Mouse (Mus musculus) heart, postnatal 0 days (tissue): ENCODE results near the gene Egfr. TPM values are rescaled to one million over a fixed set of nuclear protein-coding genes. Genes with fewer than 3 reads are reported as not detected.

Experiments used
- ATAC-seq: fragments of 200-750 bp; cut with Nextera tagmentation; 2 replicates; pipeline ENCODE4 v1.8.0; 2017; ENCODE audit warnings: low read depth, moderate number of reproducible peaks, moderate library complexity; ENCODE audit not compliant: insufficient read depth
- DNase-seq: peaks from one replicate; pipeline ENCODE4 v3.0.0-alpha.2; 2016; ENCODE audit warnings: low spot score
- H3K27ac ChIP-seq: fragments of 300-500 bp; sonication (generic); 2 replicates; pipeline ENCODE4 v1.5.1; 2014; ENCODE audit warnings: low read depth, mild to moderate bottlenecking
- H3K27me3 ChIP-seq: fragments of 300-500 bp; sonication (generic); 2 replicates; pipeline ENCODE4 v1.6.1; 2014; ENCODE audit warnings: low read length, mixed read lengths; ENCODE audit not compliant: control insufficient read depth, insufficient read depth
- H3K36me3 ChIP-seq: fragments of 300-500 bp; sonication (generic); replicated peaks from 2 replicates; pipeline ENCODE4 v1.6.1; 2014; ENCODE audit warnings: low read length, mixed read lengths; ENCODE audit not compliant: control insufficient read depth, insufficient read depth
- H3K4me1 ChIP-seq: fragments of 300-500 bp; sonication (generic); 2 replicates; pipeline ENCODE4 v1.6.1; 2014; ENCODE audit warnings: antibody characterized with exemption; ENCODE audit not compliant: control insufficient read depth, insufficient read depth
- H3K4me2 ChIP-seq: fragments of 300-500 bp; sonication (generic); 2 replicates; pipeline ENCODE4 v1.6.1; 2014; ENCODE audit warnings: low read depth, mild to moderate bottlenecking, low read length, moderate library complexity
- H3K4me3 ChIP-seq: fragments of 300-500 bp; sonication (generic); 2 replicates; pipeline ENCODE4 v1.5.1; 2014; ENCODE audit warnings: low read depth, low read length
- H3K9ac ChIP-seq: fragments of 300-500 bp; sonication (generic); replicated peaks from 2 replicates; pipeline ENCODE4 v1.6.1; 2014; ENCODE audit warnings: low read depth, low read length, mixed read lengths
- H3K9me3 ChIP-seq: fragments of 300-500 bp; sonication (generic); replicated peaks from 2 replicates; pipeline ENCODE4 v1.6.1; 2016; ENCODE audit warnings: low read length; ENCODE audit not compliant: control insufficient read depth
- CTCF ChIP-seq: IDR thresholded peaks from 2 replicates; pipeline ENCODE4 v1.5.1; 2016; ENCODE audit warnings: antibody characterized with exemption, control low read depth, low read depth
- EP300 ChIP-seq: IDR thresholded peaks from 2 replicates; pipeline ENCODE4 v1.6.1; 2016; ENCODE audit warnings: antibody characterized with exemption, low read depth
- WGBS: fragments of 180-500 bp; shearing (Covaris S2); extraction: QIAGEN DNeasy Blood & Tissue Kit; methylation state at CpG from one replicate; pipeline ENCODE4 v1.1.7; 2014; 5-methylcytosine and 5-hydroxymethylcytosine counted together
- polyA plus RNA-seq: library from polyadenylated mRNA; unstranded; fragments of >200 nt; fragmentation: Nextera tagmentation; extraction: Ambion mirVana; gene quantifications from 2 replicates; pipeline ENCODE4 v1.2.1, GENCODE M21; 2015
- total RNA-seq: library from RNA; depleted of rRNA; stranded (reverse); fragments of >200 nt; gene quantifications from 2 replicates; pipeline ENCODE4 v1.2.3, GENCODE M21; 2014; ENCODE audit warnings: low replicate concordance; rRNA removed

The Egfr gene
- 2.3 and 2.5 TPM in 2 replicates for total RNA-seq
- 1.2 TPM in 2 replicates for polyA plus RNA-seq

- Histone ChIP-seq H3K36me3 (no peaks in the 10 kb centered on the region), H3K9ac (peak within 1 kb of the TSS; percentile 50), H3K4me2 (peak within 1 kb of the TSS; percentile 87), H3K4me1 (peaks cover 16% of the 10 kb centered on the region), H3K27ac (peak within 1 kb of the TSS; percentile 6; the same call in 1 of the 2 replicates), H3K9me3 (no peaks in the 10 kb centered on the region), H3K4me3 (peak within 1 kb of the TSS; percentile 66), H3K27me3 (peaks cover 47% of the 10 kb centered on the region)
- DNase-seq (peak; percentile 35), ATAC-seq (peak; percentile 72)
- under 1% methylated on average over 20 of the region's 21 CpGs for WGBS
- TF ChIP-seq EP300 (no peak), CTCF (no peak)
These were observed at the start of gene Egfr for GRCm38 (mm10) chr11:16752007-16752348. Egfr (plus strand) TSS chr11:16752203.

GRCm38 (mm10) chr11:16703221-16703620 is 48.8 kb upstream of the Egfr start:
- no peaks in the 10 kb centered on the region for H3K27me3 ChIP-seq
- H3K4me1 ChIP-seq = no peaks in the 10 kb centered on the region
- no peak for ATAC-seq
- H3K36me3 ChIP-seq = no peaks in the 10 kb centered on the region
- no peak overlapping the region for H3K4me3 ChIP-seq
- 81% methylated on average over 3 of the region's 3 CpGs for WGBS
- no peak overlapping the region for H3K4me2 ChIP-seq
- TF ChIP-seq CTCF = no peak
- TF ChIP-seq EP300 = no peak
- no peak overlapping the region for H3K27ac ChIP-seq
- H3K9me3 ChIP-seq = no peaks in the 10 kb centered on the region
- no peak overlapping the region for H3K9ac ChIP-seq
- DNase-seq = no peak

GRCm38 (mm10) chr11:16735083-16735644 is 16.8 kb upstream of the Egfr start:
- Histone ChIP-seq H3K4me2 (no peak overlapping the region), H3K9me3 (no peaks in the 10 kb centered on the region), H3K9ac (no peak overlapping the region), H3K4me3 (no peak overlapping the region), H3K36me3 (no peaks in the 10 kb centered on the region), H3K27ac (no peak overlapping the region), H3K4me1 (no peaks in the 10 kb centered on the region), H3K27me3 (no peaks in the 10 kb centered on the region)
- no peak for ATAC-seq
- no peak for DNase-seq
- WGBS = 26% methylated on average over 1 of the region's 1 CpGs
- TF ChIP-seq EP300 (no peak), CTCF (no peak)

GRCm38 (mm10) chr11:16737323-16737722 is 14.7 kb upstream of the Egfr start:
- Histone ChIP-seq H3K36me3 (no peaks in the 10 kb centered on the region), H3K9ac (no peak overlapping the region), H3K9me3 (no peaks in the 10 kb centered on the region), H3K4me3 (no peak overlapping the region), H3K4me2 (no peak overlapping the region), H3K27me3 (no peaks in the 10 kb centered on the region), H3K4me1 (no peaks in the 10 kb centered on the region), H3K27ac (no peak overlapping the region)
- 53% methylated on average over 2 of the region's 2 CpGs for WGBS
- TF ChIP-seq EP300 (no peak), CTCF (no peak)
- DNase-seq (no peak), ATAC-seq (no peak)

GRCm38 (mm10) chr11:16738691-16739090 is 13.3 kb upstream of the Egfr start:
- ATAC-seq (no peak), DNase-seq (no peak)
- Histone ChIP-seq H3K9ac (no peak overlapping the region), H3K4me3 (no peak overlapping the region), H3K36me3 (no peaks in the 10 kb centered on the region), H3K4me2 (no peak overlapping the region), H3K9me3 (no peaks in the 10 kb centered on the region), H3K27me3 (no peaks in the 10 kb centered on the region), H3K27ac (no peak overlapping the region), H3K4me1 (no peaks in the 10 kb centered on the region)
- TF ChIP-seq EP300 (no peak), CTCF (no peak)
- WGBS = 73% methylated on average over 2 of the region's 2 CpGs

GRCm38 (mm10) chr11:16739155-16739554 is 12.8 kb upstream of the Egfr start:
- no peak for DNase-seq
- no peaks in the 10 kb centered on the region for H3K36me3 ChIP-seq
- H3K9me3 ChIP-seq = no peaks in the 10 kb centered on the region
- H3K9ac ChIP-seq = no peak overlapping the region
- ATAC-seq = no peak
- no peak for TF ChIP-seq CTCF
- TF ChIP-seq EP300 = no peak
- H3K4me1 ChIP-seq = no peaks in the 10 kb centered on the region
- no peak overlapping the region for H3K4me2 ChIP-seq
- H3K27ac ChIP-seq = no peak overlapping the region
- WGBS = 48% methylated on average over 3 of the region's 3 CpGs
- no peaks in the 10 kb centered on the region for H3K27me3 ChIP-seq
- H3K4me3 ChIP-seq = no peak overlapping the region
